Mouse (Mus musculus) erythroblast, embryonic 14.5 days (primary cell): Measurements from ENCODE around the gene Orc2. TPM values are rescaled to one million over a fixed set of nuclear protein-coding genes. Genes with fewer than 3 reads are reported as not detected.

Source experiments
- H3K27me3 ChIP-seq: 2 replicates; pipeline ENCODE4 v1.6.1; 2012; ENCODE audit warnings: inconsistent platforms; ENCODE audit not compliant: control insufficient read depth
- H3K36me3 ChIP-seq: 2 replicates; pipeline ENCODE4 v1.6.1; 2012; ENCODE audit warnings: mild to moderate bottlenecking, inconsistent platforms; ENCODE audit not compliant: control insufficient read depth
- H3K4me1 ChIP-seq: 2 replicates; pipeline ENCODE4 v1.6.1; 2012; ENCODE audit warnings: inconsistent platforms; ENCODE audit not compliant: control insufficient read depth
- H3K4me3 ChIP-seq: replicated peaks from 2 replicates; pipeline ENCODE3; 2012; ENCODE audit warnings: moderate library complexity, mild to moderate bottlenecking, inconsistent platforms
- H3K9me3 ChIP-seq: 2 replicates; pipeline ENCODE4 v1.6.1; 2012; ENCODE audit warnings: low read length, inconsistent platforms, mixed read lengths; ENCODE audit not compliant: control insufficient read depth
- GATA1 ChIP-seq: IDR thresholded peaks from 2 replicates; pipeline ENCODE4 v1.6.1; 2012; ENCODE audit warnings: low read length, inconsistent platforms, mixed read lengths
- TAL1 ChIP-seq: IDR thresholded peaks from 3 replicates; pipeline ENCODE4 v1.6.1; 2012; ENCODE audit warnings: low read length, inconsistent platforms, mixed read lengths
- polyA plus RNA-seq: library from polyadenylated mRNA; stranded (reverse); fragments of >175 nt; gene quantifications from 2 replicates; pipeline ENCODE4 v1.2.3, GENCODE M21; 2012

Gene Orc2
- polyA plus RNA-seq, 1 experiment, result 2.8 TPM

DNA sequence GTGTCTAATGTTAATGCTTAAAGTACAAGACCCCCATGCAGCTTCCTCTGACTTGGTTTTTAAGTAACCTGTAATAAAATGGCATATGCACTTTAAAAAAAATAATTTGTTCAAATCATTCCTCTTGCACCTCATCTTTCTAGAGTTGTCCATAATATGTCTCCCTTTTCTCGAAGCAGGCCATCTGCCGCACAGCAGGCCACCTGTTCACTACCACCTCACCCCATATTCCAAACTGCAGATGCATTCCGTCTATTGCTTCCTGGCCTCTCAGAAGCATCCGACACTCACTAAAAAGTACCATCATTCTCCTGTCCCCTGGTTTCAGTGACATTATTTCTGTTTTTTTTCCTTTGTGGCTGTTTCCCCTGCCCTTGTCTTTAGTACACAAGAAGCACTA is 39.3 kb downstream of the Orc2 start:
- TF ChIP-seq GATA1 (no peak), TAL1 (no peak)
- Histone ChIP-seq H3K36me3 (peaks cover 98% of the 10 kb centered on the region), H3K9me3 (no peaks in the 10 kb centered on the region), H3K4me1 (no peaks in the 10 kb centered on the region), H3K4me3 (no peak overlapping the region), H3K27me3 (no peaks in the 10 kb centered on the region)

DNA sequence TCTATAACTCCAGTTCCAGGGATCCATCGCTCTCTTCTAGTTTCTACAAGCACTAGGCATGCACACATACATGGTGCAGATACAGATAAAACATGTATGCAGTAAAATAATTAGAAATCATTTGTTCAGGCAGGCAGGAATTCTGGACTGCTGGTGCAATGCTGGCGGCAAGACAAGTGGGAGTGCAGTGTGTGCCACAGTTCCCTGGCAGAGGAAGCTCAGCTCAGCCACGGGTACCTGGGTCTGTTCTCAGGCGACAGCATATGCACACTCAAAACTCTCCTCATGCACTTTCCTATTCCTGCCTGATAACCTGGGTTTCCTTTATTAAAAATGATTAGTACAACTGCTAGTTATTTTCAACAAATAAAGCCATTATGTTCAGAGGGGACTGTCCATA is 39.9 kb downstream of the Orc2 start:
- H3K36me3 ChIP-seq, result peaks cover 98% of the 10 kb centered on the region
- TF ChIP-seq TAL1 (no peak), GATA1 (no peak)

DNA sequence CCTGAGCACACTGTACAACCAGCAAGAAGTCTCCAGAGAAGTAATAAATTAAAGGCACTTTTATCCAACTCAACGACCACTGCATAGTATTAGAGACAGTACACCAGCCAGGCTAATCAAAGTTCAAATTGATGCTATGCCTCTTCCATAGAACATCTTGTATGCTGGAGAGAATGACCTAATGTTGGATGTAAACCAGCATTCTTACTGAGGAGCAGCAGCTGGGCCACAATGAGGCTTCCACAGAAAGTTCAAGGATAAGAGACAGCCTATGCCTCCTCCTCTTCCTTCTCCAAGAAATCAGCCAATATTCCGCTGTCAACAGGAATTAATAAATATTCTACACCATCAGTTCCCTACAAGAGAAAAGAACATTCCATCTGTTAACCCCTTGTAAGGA is 41.0 kb downstream of the Orc2 start:
- Histone ChIP-seq H3K36me3 (peaks cover 97% of the 10 kb centered on the region), H3K4me1 (no peaks in the 10 kb centered on the region)

More for the DNA sequence above, 39.9 kb downstream of the Orc2 start:
- H3K27me3 ChIP-seq, result no peaks in the 10 kb centered on the region
- H3K4me3 ChIP-seq, result no peak overlapping the region
- H3K9me3 ChIP-seq, result no peaks in the 10 kb centered on the region
- H3K4me1 ChIP-seq, result no peaks in the 10 kb centered on the region

DNA sequence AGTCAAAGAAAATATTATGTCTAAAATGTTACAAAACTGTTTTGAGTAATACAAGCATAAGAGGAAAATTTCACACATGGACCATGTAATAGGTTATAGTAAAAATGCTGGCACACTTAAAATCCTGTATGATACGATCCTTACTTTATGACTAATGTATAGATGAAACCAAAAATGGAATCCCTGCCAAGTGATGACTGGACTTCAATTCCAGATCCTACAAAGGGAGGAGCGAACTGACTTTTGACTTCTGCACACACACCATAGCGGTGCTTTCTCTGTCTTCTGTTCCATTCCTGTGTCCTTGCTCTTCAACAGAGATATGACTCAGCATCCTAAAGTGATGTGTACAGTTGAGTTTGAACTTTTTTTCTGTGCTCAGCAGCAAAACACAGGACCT is 44.3 kb downstream of the Orc2 start:
- peaks cover 93% of the 10 kb centered on the region for H3K36me3 ChIP-seq
- H3K27me3 ChIP-seq, result no peaks in the 10 kb centered on the region
- TF ChIP-seq TAL1, result no peak
- no peak overlapping the region for H3K4me3 ChIP-seq
- H3K4me1 ChIP-seq, result no peaks in the 10 kb centered on the region
- no peaks in the 10 kb centered on the region for H3K9me3 ChIP-seq

More for the DNA sequence above, 41.0 kb downstream of the Orc2 start:
- Histone ChIP-seq H3K27me3 (no peaks in the 10 kb centered on the region), H3K4me3 (no peak overlapping the region), H3K9me3 (no peaks in the 10 kb centered on the region)
- no peak for TF ChIP-seq GATA1
- no peak for TF ChIP-seq TAL1

DNA sequence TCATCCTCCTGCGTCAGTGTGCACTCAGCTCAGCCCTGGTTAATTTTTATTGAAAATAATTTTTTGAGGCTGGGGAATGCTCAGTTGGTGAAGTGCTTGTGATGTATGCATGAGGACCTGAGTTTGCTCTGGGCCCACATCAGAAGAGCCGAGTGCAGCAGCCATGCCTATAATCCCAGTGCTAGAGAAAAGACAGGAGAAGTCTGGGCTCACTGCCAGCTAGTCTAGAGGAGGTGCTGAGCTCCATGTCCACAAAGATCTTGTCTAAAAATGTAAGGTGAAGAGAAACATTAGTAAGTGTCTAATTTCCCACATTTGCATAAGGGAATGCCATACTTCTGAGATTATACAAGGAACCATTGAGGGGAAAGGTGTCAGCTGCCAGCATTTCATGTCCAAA is 46.0 kb downstream of the Orc2 start:
- H3K27me3 ChIP-seq, result no peaks in the 10 kb centered on the region
- no peaks in the 10 kb centered on the region for H3K4me1 ChIP-seq
- H3K36me3 ChIP-seq, result peaks cover 91% of the 10 kb centered on the region
- H3K9me3 ChIP-seq, result no peaks in the 10 kb centered on the region
- no peak overlapping the region for H3K4me3 ChIP-seq
- no peak for TF ChIP-seq GATA1
- TF ChIP-seq TAL1, result no peak

DNA sequence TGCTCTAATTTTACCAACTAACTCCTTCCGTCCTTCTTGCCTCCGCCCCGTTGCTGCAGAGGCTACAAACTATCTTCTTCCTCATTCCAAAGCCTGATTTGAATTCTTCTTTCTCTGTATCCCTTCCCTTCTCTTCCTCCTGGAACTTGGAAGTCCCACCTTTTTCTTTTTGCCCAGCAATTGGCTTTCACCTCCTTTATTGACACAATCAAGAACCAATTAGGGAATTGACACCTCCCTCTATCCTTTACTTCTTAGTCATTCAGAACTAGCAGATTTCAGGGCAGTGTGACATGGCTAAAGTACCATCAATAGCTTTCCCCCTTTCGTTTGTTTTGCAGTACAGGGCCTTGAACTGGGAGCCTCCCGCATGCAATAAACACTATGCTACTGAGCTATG is 46.7 kb downstream of the Orc2 start:
- Histone ChIP-seq H3K9me3 (peaks cover 2% of the 10 kb centered on the region), H3K4me1 (no peaks in the 10 kb centered on the region), H3K36me3 (peaks cover 91% of the 10 kb centered on the region), H3K27me3 (no peaks in the 10 kb centered on the region), H3K4me3 (no peak overlapping the region)
- TF ChIP-seq GATA1 (no peak), TAL1 (no peak)

DNA sequence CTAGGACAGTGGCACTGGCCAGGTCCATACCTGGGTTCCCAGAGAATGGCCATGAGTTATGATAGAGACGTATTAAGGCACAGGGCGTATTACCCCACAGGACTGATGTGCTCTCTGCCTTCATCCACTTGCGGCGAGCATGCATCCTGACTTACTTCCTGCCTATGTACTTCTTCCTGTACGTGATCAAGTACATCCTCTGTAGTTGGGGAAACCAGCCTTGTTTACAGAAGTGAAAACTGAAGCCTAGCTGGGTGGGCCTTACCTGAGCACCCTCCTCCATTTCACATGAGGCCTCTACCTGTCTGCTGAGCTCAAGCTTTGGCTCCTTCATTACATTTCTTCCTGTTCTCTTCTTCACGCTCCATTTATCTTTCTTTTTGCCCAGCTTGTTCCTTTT is 50.6 kb downstream of the Orc2 start:
- Histone ChIP-seq H3K36me3 (peaks cover 82% of the 10 kb centered on the region), H3K4me3 (no peak overlapping the region), H3K4me1 (peaks cover 3% of the 10 kb centered on the region), H3K9me3 (peaks cover 2% of the 10 kb centered on the region), H3K27me3 (no peaks in the 10 kb centered on the region)
- TF ChIP-seq GATA1, result no peak
- no peak for TF ChIP-seq TAL1

DNA sequence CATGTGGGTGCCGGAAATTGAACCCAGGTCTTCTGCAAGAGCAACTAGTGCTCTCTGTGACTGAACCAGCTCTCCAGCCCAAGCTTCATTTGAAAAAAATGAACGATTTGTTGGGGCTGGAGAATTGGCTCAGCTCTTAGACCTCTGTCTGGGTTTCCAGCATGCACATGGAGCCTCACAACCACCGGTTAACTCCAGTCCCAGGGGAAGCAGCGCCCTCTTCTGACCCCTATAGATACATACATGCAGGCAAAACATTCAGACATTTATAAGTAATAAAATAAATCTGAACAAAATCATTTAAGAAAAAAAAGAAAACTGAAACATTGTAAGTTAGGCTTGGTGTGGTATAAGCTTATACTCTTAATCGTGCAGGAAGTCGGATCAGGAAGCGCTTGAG is 56.5 kb downstream of the Orc2 start:
- Histone ChIP-seq H3K9me3 (no peaks in the 10 kb centered on the region; the same call in 1 of the 2 replicates), H3K4me3 (no peak overlapping the region), H3K27me3 (no peaks in the 10 kb centered on the region), H3K4me1 (peaks cover 43% of the 10 kb centered on the region), H3K36me3 (peaks cover 53% of the 10 kb centered on the region)
- TF ChIP-seq GATA1, result no peak
- TF ChIP-seq TAL1, result no peak

DNA sequence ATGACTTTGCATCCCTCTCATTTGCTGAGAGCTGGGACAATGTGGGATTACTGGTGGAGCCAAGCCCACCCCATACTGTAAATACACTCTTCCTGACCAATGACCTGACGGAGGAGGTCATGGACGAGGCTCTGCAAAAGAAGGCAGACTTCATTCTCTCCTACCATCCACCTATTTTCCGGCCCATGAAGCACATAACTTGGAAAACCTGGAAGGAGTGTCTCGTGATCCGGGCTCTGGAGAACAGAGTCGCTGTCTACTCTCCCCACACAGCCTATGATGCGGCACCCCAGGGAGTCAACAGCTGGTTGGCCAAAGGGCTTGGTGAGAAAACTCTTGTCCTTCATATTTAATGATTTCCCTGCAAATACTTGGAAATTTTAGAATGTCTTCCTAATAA is 57.1 kb downstream of the Orc2 start:
- Histone ChIP-seq H3K36me3 (peaks cover 46% of the 10 kb centered on the region), H3K9me3 (no peaks in the 10 kb centered on the region), H3K27me3 (no peaks in the 10 kb centered on the region), H3K4me1 (peaks cover 43% of the 10 kb centered on the region), H3K4me3 (no peak overlapping the region)
- TF ChIP-seq GATA1, result no peak
- TF ChIP-seq TAL1, result no peak

DNA sequence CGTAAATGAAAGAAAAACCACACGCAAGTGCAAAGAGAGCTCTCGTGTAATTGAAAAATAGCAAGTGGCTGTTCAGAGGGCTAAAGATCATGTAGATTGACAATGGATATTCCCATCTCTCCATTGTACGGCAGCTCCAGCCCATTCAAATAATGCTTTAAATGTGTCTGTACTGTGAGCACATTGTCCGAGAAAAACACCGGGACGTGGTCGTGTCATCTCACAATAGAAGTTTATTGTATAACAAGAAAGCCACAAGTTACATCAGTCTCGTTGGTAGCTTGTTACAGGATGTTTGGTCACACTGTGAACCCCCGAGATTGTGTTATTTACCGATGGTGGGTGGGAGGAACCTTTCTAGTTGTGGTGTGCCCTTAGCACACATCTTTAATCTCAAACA is 59.0 kb downstream of the Orc2 start:
- no peak for TF ChIP-seq TAL1
- TF ChIP-seq GATA1, result no peak
- peak overlapping the region; percentile 84 for H3K4me3 ChIP-seq
- H3K9me3 ChIP-seq, result no peaks in the 10 kb centered on the region
- no peaks in the 10 kb centered on the region for H3K27me3 ChIP-seq
- peaks cover 38% of the 10 kb centered on the region for H3K36me3 ChIP-seq
- peaks cover 43% of the 10 kb centered on the region for H3K4me1 ChIP-seq
